Mouse (Mus musculus): ENCODE data around the gene Eno1. TPM values are rescaled to one million over a fixed set of nuclear protein-coding genes. Genes with fewer than 3 reads are reported as not detected.

Gene Eno1
- total and polyA plus RNA-seq, 3 experiments, result 254 to 5,492 (median 737) TPM

DNA sequence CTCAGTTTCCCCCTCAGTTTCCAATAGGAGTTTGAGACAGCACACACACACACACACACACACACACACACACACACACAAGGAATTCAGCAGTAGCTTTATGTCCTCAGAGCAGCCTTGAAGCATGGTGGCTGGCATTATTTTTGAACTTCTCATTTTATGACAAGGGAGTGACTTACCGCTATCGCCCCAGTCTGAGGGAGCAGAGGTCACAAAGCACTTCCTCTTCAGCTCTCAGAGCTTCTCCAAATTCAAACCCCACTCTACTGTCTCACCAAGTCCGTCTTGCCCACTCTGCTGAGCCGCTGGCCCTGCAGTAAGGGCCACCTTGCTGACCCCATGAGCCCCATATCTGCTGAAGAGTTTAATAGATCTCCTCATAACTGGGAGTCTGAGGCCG, 33.8 kb upstream of the Eno1 start (continued):
- TF ChIP-seq ZMIZ1 (IDR thresholded peaks at IDR 0.05; ENCODE audit: low read depth, low read length) (no peak), RAD21 (IDR thresholded peaks at IDR 0.05; ENCODE audit: low read depth, low read length) (no peak), CHD2 (IDR thresholded peaks at IDR 0.05; ENCODE audit: low read length) (no peak), MEF2A (IDR thresholded peaks at IDR 0.05; ENCODE audit: extremely low read depth, insufficient replicate concordance, low read depth, low read length, poor library complexity, severe bottlenecking) (no peak), EP300 (IDR thresholded peaks at IDR 0.05; ENCODE audit: low read depth in 1 of 2, low read length in 2 of 2) (peak; percentile 58 to 77), POLR2AphosphoS2 (IDR thresholded peaks at IDR 0.05; ENCODE audit: low read length) (no peak), MYB (IDR thresholded peaks at IDR 0.05; ENCODE audit: low read depth, low read length) (no peak), TCF12 (IDR thresholded peaks at IDR 0.05; ENCODE audit: low read depth, low read length) (peak; percentile 51; the same call in 1 of the 2 replicates), JUND (IDR thresholded peaks at IDR 0.05; ENCODE audit: low read depth, low read length) (peak; percentile 47; the same call in 1 of the 2 replicates), ELF1 (IDR thresholded peaks at IDR 0.05; ENCODE audit: low read depth, low read length) (peak; percentile 58), CTCF (IDR thresholded peaks at IDR 0.05 in 2 of 3, conservative IDR thresholded peaks at IDR 0.05 in 1 of 3; ENCODE audit: control insufficient read depth in 1 of 3, insufficient read depth in 1 of 3, low read depth in 2 of 3, low read length in 3 of 3, poor library complexity in 1 of 3, severe bottlenecking in 1 of 3) (no peak), BHLHE40 (IDR thresholded peaks at IDR 0.05; ENCODE audit: borderline replicate concordance, low read depth, low read length) (no peak), MAX (IDR thresholded peaks at IDR 0.05; ENCODE audit: low read length) (0 out of 2 replicates have a peak, but pooled peaks have one; percentile 52), ETS1 (IDR thresholded peaks at IDR 0.05; ENCODE audit: low read depth, low read length) (no peak), HCFC1 (IDR thresholded peaks at IDR 0.05; ENCODE audit: low read depth, low read length) (no peak), GATA1 (IDR thresholded peaks at IDR 0.05; ENCODE audit: low read depth, low read length) (peak; percentile 54; the same call in 1 of the 2 replicates), SMC3 (IDR thresholded peaks at IDR 0.05; ENCODE audit: low read depth, low read length) (no peak), MYC (IDR thresholded peaks at IDR 0.05; ENCODE audit: low read depth, low read length) (peak; percentile 79; the same call in 1 of the 2 replicates), NELFE (IDR thresholded peaks at IDR 0.05; ENCODE audit: low read depth, low read length) (no peak), USF2 (IDR thresholded peaks at IDR 0.05; ENCODE audit: borderline replicate concordance in 1 of 2, insufficient read depth in 1 of 2, low read depth in 1 of 2, low read length in 2 of 2) (no peak), MXI1 (IDR thresholded peaks at IDR 0.05; ENCODE audit: low read depth, low read length) (peak; percentile 64; the same call in 1 of the 2 replicates)

DNA sequence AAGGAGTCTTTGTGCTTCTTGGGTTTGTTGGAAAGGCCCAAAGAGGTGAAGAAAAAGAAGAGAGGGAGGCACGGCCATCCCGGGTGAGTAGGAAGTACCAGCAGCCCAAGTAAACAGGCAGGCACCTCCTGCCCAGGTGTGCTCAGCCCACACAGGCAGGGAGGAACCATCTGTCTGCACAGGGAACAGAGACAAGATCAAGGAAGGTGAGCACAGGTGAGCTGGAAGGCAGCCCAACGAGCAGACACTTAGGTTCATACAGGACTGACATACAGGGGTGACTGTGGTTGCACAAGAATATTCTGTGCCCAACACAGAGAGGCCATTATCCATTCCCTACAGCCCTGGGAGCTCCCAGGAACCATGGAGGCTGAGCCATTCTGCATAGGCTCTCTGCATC, 31.6 kb upstream of the Eno1 start:
- DNase-seq (ENCODE audit: low read depth, low spot score), result no peak
- H3K79me2 ChIP-seq (ENCODE audit: control insufficient read depth, insufficient read depth, low read length, poor library complexity), result no peaks in the 10 kb centered on the region
- H3K4me1 ChIP-seq (ENCODE audit: control insufficient read depth in 1 of 2, insufficient read depth in 2 of 2, low read length in 2 of 2), result peaks cover 9 to 14% of the 10 kb centered on the region in 2 experiments
- TF ChIP-seq EP300 (IDR thresholded peaks at IDR 0.05; ENCODE audit: low read depth in 1 of 2, low read length in 2 of 2), result no peak
- TF ChIP-seq TBP (IDR thresholded peaks at IDR 0.05; ENCODE audit: low read depth, low read length), result no peak
- no peak for TF ChIP-seq MAX (IDR thresholded peaks at IDR 0.05; ENCODE audit: low read length)
- no peak for TF ChIP-seq MAZ (IDR thresholded peaks at IDR 0.05; ENCODE audit: low read depth, low read length)
- TF ChIP-seq CHD1 (IDR thresholded peaks at IDR 0.05; ENCODE audit: low read depth, low read length), result no peak
- TF ChIP-seq POLR2A (IDR thresholded peaks at IDR 0.05; ENCODE audit: control insufficient read depth in 1 of 2, insufficient read depth in 1 of 2, low read depth in 1 of 2, low read length in 2 of 2, poor library complexity in 1 of 2), result no peak
- TF ChIP-seq MAFK (IDR thresholded peaks at IDR 0.05; ENCODE audit: borderline replicate concordance, low read depth, low read length), result no peak
- H3K27me3 ChIP-seq (ENCODE audit: control insufficient read depth in 1 of 2, insufficient read depth in 2 of 2, low read length in 2 of 2), result no peaks in the 10 kb centered on the region; a peak in 1 of 4 replicates
- H3K36me3 ChIP-seq (ENCODE audit: control insufficient read depth in 1 of 2, insufficient read depth in 2 of 2, low read length in 2 of 2), result peaks cover 0 to 7% of the 10 kb centered on the region in 2 experiments; a peak in 1 of 4 replicates
- no peak overlapping the region for H3K4me3 ChIP-seq (ENCODE audit: control insufficient read depth in 1 of 2, insufficient read depth in 1 of 2, low read depth in 2 of 2, low read length in 2 of 2)
- no peak overlapping the region for H3K9ac ChIP-seq (ENCODE audit: control insufficient read depth, low read depth, low read length, poor library complexity, severe bottlenecking)
- no peaks in the 10 kb centered on the region for H3K9me3 ChIP-seq (replicated peaks; ENCODE audit: insufficient read depth, low read length)
- H3K27ac ChIP-seq (ENCODE audit: control insufficient read depth, low read depth, low read length), result no peak overlapping the region

Measured in MEL (cell line).